Mouse (Mus musculus): Measurements from ENCODE around the gene Ablim2. TPM values are rescaled to one million over a fixed set of nuclear protein-coding genes. Genes with fewer than 3 reads are reported as not detected.

The Ablim2 gene
- total RNA-seq (2023): 5.0 TPM

GRCm38 (mm10) chr5:35757639-35758001 is at the start of gene Ablim2:
Gene Ablim2 (plus strand): TSS chr5:35757880.

GRCm38 (mm10) chr5:35739536-35740278 is 18.0 kb upstream of the Ablim2 start, which contains the start of gene Sh3tc1:
Gene Sh3tc1 (minus strand): TSS chr5:35739987.

GRCm38 (mm10) chr5:35893093-35893804 is 135.6 kb downstream of the Ablim2 start, which contains the start of gene Afap1:
Gene Afap1 (plus strand): TSS chr5:35893319.

Other genes starting within 250 kb of the Ablim2 start
- not detected for gene Cpz, start 232.2 kb upstream of the Ablim2 start, total RNA-seq (2023)
- 8.9 TPM for gene Trmt44, start 182.8 kb upstream of the Ablim2 start, total RNA-seq (2023)
- 45.1 TPM for gene Acox3, start 174.8 kb upstream of the Ablim2 start, total RNA-seq (2023)
- not detected for gene Htra3, start 78.1 kb upstream of the Ablim2 start, total RNA-seq (2023)
- 5.3 TPM for gene Sh3tc1, start 17.9 kb upstream of the Ablim2 start, total RNA-seq (2023)
- gene Afap1, start 135.4 kb downstream of the Ablim2 start, total RNA-seq (2023): 18.9 TPM